Mouse (Mus musculus): ENCODE measurements at regions not wholly inside any gene's neighbourhood (a gene's known extent, or its start where the extent isn't known, plus 50 kb on each side); places are given as distances from the start of the nearest gene placed in this dataset.

DNA sequence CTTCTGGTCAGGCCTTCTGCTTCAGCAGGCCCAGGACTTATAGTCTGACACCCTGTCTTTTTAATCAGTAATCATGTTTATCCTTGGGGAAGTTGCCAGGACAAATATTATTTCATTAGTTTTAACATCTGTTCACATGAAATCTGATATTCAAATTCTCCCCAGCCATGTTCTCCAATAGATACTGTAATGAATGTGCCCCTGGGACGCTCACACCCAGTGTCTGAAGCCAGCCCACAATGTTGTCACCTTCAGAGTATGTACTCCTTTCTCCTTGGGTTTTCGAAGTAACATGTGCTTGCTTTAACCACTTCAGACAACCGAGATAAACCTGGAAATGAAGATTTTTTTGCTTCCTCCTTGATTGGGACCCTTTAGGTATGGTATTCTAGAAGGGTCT, 156.3 kb downstream of the Ackr3 start:
- TF ChIP-seq CTCF (IDR thresholded peaks at IDR 0.05; ENCODE audit: control insufficient read depth, insufficient read depth, low read length): no peak
- no peak for TF ChIP-seq POLR2A (IDR thresholded peaks at IDR 0.05; ENCODE audit: borderline replicate concordance, control insufficient read depth, low read depth, low read length)
